Mouse (Mus musculus) intestine, embryonic 14.5 days (tissue): ENCODE data around the gene Jakmip3. TPM values are rescaled to one million over a fixed set of nuclear protein-coding genes. Genes with fewer than 3 reads are reported as not detected.

Experiments
- ATAC-seq: fragments of 200-750 bp; cut with Nextera tagmentation; replicated peaks from 2 replicates; pipeline ENCODE4 v1.8.0; 2017; ENCODE audit warnings: low read depth, moderate number of reproducible peaks, moderate TSS enrichment, moderate library complexity; ENCODE audit not compliant: low FRiP score, low TSS enrichment
- DNase-seq: peaks from one replicate; pipeline ENCODE4 v3.0.0-alpha.2; 2018; ENCODE audit warnings: low spot score
- H3K27ac ChIP-seq: fragments of 300-500 bp; sonication (generic); 2 replicates; pipeline ENCODE4 v1.5.1; 2014; ENCODE audit warnings: low read depth, mild to moderate bottlenecking, control low read depth
- H3K27me3 ChIP-seq: fragments of 300-500 bp; sonication (generic); replicated peaks from 2 replicates; pipeline ENCODE4 v1.6.1; 2014; ENCODE audit warnings: low read length, control low read depth; ENCODE audit not compliant: control insufficient read depth, insufficient read depth
- H3K36me3 ChIP-seq: fragments of 300-500 bp; sonication (generic); 2 replicates; pipeline ENCODE4 v1.6.1; 2014; ENCODE audit warnings: low read length, control low read depth; ENCODE audit not compliant: control insufficient read depth, insufficient read depth
- H3K4me1 ChIP-seq: fragments of 300-500 bp; sonication (generic); replicated peaks from 2 replicates; pipeline ENCODE4 v1.6.1; 2014; ENCODE audit warnings: low read length, control low read depth, mixed read lengths; ENCODE audit not compliant: control insufficient read depth, insufficient read depth
- H3K4me2 ChIP-seq: fragments of 300-500 bp; sonication (generic); 2 replicates; pipeline ENCODE4 v1.6.1; 2014; ENCODE audit warnings: low read length
- H3K4me3 ChIP-seq: fragments of 300-500 bp; sonication (generic); 2 replicates; pipeline ENCODE4 v1.5.1; 2014; ENCODE audit warnings: low read depth, low read length, control low read depth, mixed read lengths
- H3K9ac ChIP-seq: fragments of 300-500 bp; sonication (generic); 2 replicates; pipeline ENCODE4 v1.6.1; 2014; ENCODE audit warnings: mild to moderate bottlenecking, low read length
- H3K9me3 ChIP-seq: fragments of 300-500 bp; sonication (generic); 2 replicates; pipeline ENCODE4 v1.6.1; 2016; ENCODE audit warnings: low read length, control low read depth; ENCODE audit not compliant: control insufficient read depth
- WGBS: fragments of 180-500 bp; shearing (Covaris S2); extraction: QIAGEN DNeasy Blood & Tissue Kit; methylation state at CpG from one replicate; pipeline ENCODE4 v1.1.7; 2014; 5-methylcytosine and 5-hydroxymethylcytosine counted together
- polyA plus RNA-seq: library from polyadenylated mRNA; unstranded; fragments of >200 nt; fragmentation: Nextera tagmentation; extraction: Ambion mirVana; gene quantifications from 2 replicates; pipeline ENCODE4 v1.2.1, GENCODE M21; 2014

The Jakmip3 gene
- polyA plus RNA-seq, 1 experiment from 2014 or later: 0.46 TPM

DNA sequence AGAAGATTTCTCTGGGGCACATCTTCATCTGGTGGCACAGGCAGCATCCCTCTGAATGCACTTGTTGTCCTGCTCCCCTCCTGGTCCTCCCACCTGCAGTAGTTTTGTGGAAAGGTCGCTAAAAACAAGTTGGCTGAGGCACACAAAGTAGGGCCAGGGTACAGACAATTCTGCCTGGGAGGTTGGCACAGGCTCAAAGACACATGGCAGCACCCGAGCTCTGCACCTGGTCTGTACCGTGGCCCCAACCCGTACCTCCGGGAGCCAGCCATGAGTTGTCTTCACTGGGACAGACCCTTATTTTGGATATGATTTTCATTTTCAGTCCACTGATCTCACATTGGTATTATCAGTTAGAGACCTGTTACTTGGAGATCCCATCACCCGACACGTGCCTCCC lies 1.5 kb upstream of the Jakmip3 start:
- Histone ChIP-seq H3K4me3 (no peak overlapping the region), H3K9ac (no peak overlapping the region), H3K36me3 (no peaks in the 10 kb centered on the region), H3K4me2 (no peak overlapping the region), H3K27me3 (peaks cover 58% of the 10 kb centered on the region), H3K4me1 (0 out of 2 replicates have a peak, but pooled peaks cover 4% of the 10 kb centered on the region), H3K27ac (no peak overlapping the region), H3K9me3 (no peaks in the 10 kb centered on the region)
- DNase-seq (no peak), ATAC-seq (no peak)
- 77% methylated on average over 7 of the region's 7 CpGs for WGBS

GRCm38 (mm10) chr7:138940256-138940611 lies 296 bp upstream of the Jakmip3 start:
- ATAC-seq (no peak), DNase-seq (peak; percentile 58)
- Histone ChIP-seq H3K9me3 (no peaks in the 10 kb centered on the region), H3K36me3 (no peaks in the 10 kb centered on the region), H3K4me3 (peak overlapping the region; percentile 39), H3K27ac (no peak overlapping the region), H3K4me1 (0 out of 2 replicates have a peak, but pooled peaks cover 4% of the 10 kb centered on the region), H3K9ac (no peak overlapping the region), H3K4me2 (peak overlapping the region; percentile 66), H3K27me3 (peaks cover 61% of the 10 kb centered on the region)
- WGBS: 2% methylated on average over 17 of the region's 17 CpGs

GRCm38 (mm10) chr7:138941571-138941970 lies 1.0 kb downstream of the Jakmip3 start:
- ATAC-seq (no peak), DNase-seq (no peak)
- H3K4me1 ChIP-seq: 0 out of 2 replicates have a peak, but pooled peaks cover 4% of the 10 kb centered on the region
- WGBS: 31% methylated on average over 5 of the region's 5 CpGs
- no peak overlapping the region for H3K9ac ChIP-seq
- no peaks in the 10 kb centered on the region for H3K9me3 ChIP-seq
- H3K27me3 ChIP-seq: peaks cover 61% of the 10 kb centered on the region
- no peaks in the 10 kb centered on the region for H3K36me3 ChIP-seq
- H3K27ac ChIP-seq: no peak overlapping the region
- H3K4me3 ChIP-seq: peak overlapping the region; percentile 39; the same call in 1 of the 2 replicates
- peak overlapping the region; percentile 66 for H3K4me2 ChIP-seq

- peaks cover 61% of the 10 kb centered on the region for H3K27me3 ChIP-seq
- no peak overlapping the region for H3K27ac ChIP-seq
- ATAC-seq: no peak
- no peak for DNase-seq
- H3K4me2 ChIP-seq: no peak overlapping the region
- H3K9ac ChIP-seq: no peak overlapping the region
- H3K4me3 ChIP-seq: no peak overlapping the region
- H3K36me3 ChIP-seq: no peaks in the 10 kb centered on the region
- WGBS: 96% methylated on average over 1 of the region's 1 CpGs
- H3K9me3 ChIP-seq: no peaks in the 10 kb centered on the region
- 0 out of 2 replicates have a peak, but pooled peaks cover 4% of the 10 kb centered on the region for H3K4me1 ChIP-seq
Observed at GRCm38 (mm10) chr7:138942301-138942700, 1.8 kb downstream of the Jakmip3 start.

- Histone ChIP-seq H3K36me3 (no peaks in the 10 kb centered on the region), H3K4me1 (no peaks in the 10 kb centered on the region), H3K27me3 (peaks cover 33% of the 10 kb centered on the region), H3K4me2 (no peak overlapping the region), H3K9ac (no peak overlapping the region), H3K9me3 (no peaks in the 10 kb centered on the region), H3K4me3 (no peak overlapping the region), H3K27ac (no peak overlapping the region)
- ATAC-seq (no peak), DNase-seq (no peak)
- 62% methylated on average over 3 of the region's 3 CpGs for WGBS
Observed at GRCm38 (mm10) chr7:138945668-138946067, 5.1 kb downstream of the Jakmip3 start.

- Histone ChIP-seq H3K4me1 (no peaks in the 10 kb centered on the region), H3K27ac (no peak overlapping the region), H3K4me3 (no peak overlapping the region), H3K4me2 (no peak overlapping the region), H3K36me3 (no peaks in the 10 kb centered on the region), H3K9ac (no peak overlapping the region), H3K27me3 (peaks cover 13% of the 10 kb centered on the region), H3K9me3 (no peaks in the 10 kb centered on the region)
- ATAC-seq (no peak), DNase-seq (no peak)
- 87% methylated on average over 8 of the region's 8 CpGs for WGBS
Observed at GRCm38 (mm10) chr7:138947741-138948140, 7.2 kb downstream of the Jakmip3 start.

GRCm38 (mm10) chr7:138948309-138948708 lies 7.8 kb downstream of the Jakmip3 start:
- ATAC-seq (no peak), DNase-seq (no peak)
- Histone ChIP-seq H3K27ac (no peak overlapping the region), H3K4me1 (no peaks in the 10 kb centered on the region), H3K36me3 (no peaks in the 10 kb centered on the region), H3K9me3 (no peaks in the 10 kb centered on the region), H3K4me2 (no peak overlapping the region), H3K4me3 (no peak overlapping the region), H3K9ac (no peak overlapping the region), H3K27me3 (peaks cover 7% of the 10 kb centered on the region; the same call in 1 of the 2 replicates)
- whole genome bisulfite sequencing: 41% methylated on average over 8 of the region's 8 CpGs

DNA sequence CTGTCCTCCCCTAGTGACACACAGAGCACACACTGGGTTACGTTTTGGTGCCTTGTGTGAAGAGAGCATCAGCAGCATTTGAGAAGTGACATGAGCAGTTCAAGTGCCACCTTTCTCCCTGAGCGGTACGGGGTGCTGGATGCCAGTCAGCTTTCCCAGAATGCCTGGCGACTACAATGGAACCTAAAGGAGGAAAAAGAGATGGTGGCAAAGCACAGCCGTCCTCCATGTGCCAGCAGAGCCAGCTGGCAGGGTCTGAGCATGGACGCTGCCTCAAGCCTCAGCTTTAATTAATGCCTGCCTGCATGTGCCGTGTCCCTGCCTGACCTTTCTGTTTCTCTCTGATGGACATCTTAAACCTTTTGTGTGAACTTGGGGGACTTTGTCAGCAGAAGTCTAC lies 15.3 kb downstream of the Jakmip3 start:
- Histone ChIP-seq H3K4me2 (no peak overlapping the region), H3K9me3 (no peaks in the 10 kb centered on the region), H3K4me1 (no peaks in the 10 kb centered on the region), H3K27ac (no peak overlapping the region), H3K27me3 (no peaks in the 10 kb centered on the region), H3K4me3 (no peak overlapping the region), H3K9ac (no peak overlapping the region), H3K36me3 (no peaks in the 10 kb centered on the region)
- no peak for DNase-seq
- ATAC-seq: no peak
- 77% methylated on average over 7 of the region's 7 CpGs for WGBS

- Histone ChIP-seq H3K9ac (no peak overlapping the region), H3K4me3 (no peak overlapping the region), H3K9me3 (no peaks in the 10 kb centered on the region), H3K27me3 (no peaks in the 10 kb centered on the region), H3K4me2 (no peak overlapping the region), H3K36me3 (no peaks in the 10 kb centered on the region), H3K27ac (no peak overlapping the region), H3K4me1 (no peaks in the 10 kb centered on the region)
- ATAC-seq (no peak), DNase-seq (no peak)
- 70% methylated on average over 6 of the region's 6 CpGs for WGBS
Observed at GRCm38 (mm10) chr7:138957106-138957505, 16.6 kb downstream of the Jakmip3 start.
